Mouse (Mus musculus): ENCODE measurements around the gene Mgp.
"Not testable (repeated sequence)": the region's sequence is repeated elsewhere in the genome, so short reads cannot be mapped to it uniquely, and the experiment has no call there.

Mgp gene

GRCm38 (mm10) chr6:136897789-136898188, 22.2 kb upstream of the Mgp start:
- DNase-seq: no peak

- DNase-seq: no peak
These were observed 19.1 kb upstream of the Mgp start for GRCm38 (mm10) chr6:136894532-136895339.

DNA sequence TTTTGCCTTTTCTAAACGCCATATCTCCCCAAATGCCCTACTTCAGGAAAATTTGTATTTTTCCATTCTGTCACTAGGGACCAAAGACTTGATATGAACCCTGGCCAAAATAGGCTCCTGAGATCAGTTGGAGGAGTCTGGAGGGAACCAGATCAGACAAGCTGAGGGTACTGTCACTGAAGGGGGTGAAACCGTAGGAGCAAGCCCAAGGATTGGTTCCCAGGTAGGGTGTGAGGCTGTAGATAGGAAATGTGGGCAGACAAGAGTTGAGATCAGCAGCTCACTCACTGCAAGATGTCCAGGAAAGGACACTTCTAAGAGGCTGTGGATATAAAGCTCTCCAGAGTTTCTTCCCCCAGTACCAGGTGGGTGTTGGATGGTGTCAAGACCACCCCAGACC, 16.4 kb upstream of the Mgp start:
- no peak for DNase-seq

DNA sequence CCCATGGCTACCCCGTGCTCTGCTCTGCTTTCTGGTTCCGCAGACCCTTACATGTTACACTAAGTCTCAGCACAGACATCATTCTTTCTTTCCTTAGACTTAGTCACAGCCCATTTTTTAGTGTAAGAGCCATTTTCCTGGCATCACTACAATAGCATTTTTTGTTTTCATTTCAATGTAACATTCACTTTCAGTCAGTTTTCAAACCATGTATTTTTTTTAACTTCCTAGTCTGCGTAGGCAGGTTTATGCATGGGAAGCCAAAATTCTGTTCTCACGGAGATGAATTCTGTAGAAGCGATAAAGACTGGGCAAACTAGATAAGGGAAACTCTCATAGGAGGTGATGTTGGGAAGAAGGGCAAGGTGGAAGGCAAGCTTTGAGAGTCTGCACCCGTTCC, 13.9 kb upstream of the Mgp start:
- no peak for DNase-seq

DNA sequence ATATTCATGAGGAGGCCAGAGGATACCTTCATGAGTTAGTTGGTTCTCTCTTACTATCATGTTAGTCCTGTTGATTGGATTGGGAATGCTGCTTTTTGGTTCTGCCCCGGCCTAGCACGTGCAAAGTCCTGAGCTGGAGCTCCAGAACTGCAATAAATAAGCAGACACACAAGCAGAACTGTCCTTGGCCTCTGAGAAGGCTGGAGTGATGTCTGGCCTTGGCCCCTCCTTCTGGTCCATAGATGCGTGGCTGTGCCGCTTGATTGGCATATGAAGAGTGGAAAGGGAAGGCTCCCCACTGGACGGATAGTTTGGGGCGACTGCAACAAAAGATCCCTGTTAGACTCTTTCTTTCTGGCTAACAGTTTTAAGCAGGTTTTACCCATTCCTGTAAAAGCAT, 13.4 kb upstream of the Mgp start:
- no peak for DNase-seq

- DNase-seq: no peak
These were observed 12.2 kb upstream of the Mgp start for GRCm38 (mm10) chr6:136887854-136888253.

GRCm38 (mm10) chr6:136884766-136885165, 9.1 kb upstream of the Mgp start:
- not testable (repeated sequence) for DNase-seq

DNA sequence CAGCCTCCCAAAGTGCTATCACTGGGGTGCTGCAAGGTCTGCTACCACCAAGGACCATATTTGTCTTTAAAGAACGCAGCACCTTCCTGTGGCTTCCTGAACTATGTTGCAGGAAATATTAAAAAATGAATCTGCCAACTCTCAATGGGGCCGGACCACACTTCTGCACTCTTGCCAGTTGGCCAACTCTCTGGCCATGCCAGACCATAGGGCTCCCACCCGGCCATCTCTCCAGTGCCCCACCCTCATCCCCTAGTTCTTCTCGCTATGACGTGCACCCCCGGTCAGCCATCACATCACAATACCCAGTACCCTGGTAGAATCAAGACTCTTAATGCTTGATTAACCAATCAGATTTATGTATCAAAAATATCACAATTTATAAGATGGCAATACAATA, 8.3 kb upstream of the Mgp start:
- DNase-seq: no peak

- DNase-seq: no peak
These were observed 7.8 kb upstream of the Mgp start for GRCm38 (mm10) chr6:136883431-136883915.

- no peak for DNase-seq
These were observed 6.1 kb upstream of the Mgp start for GRCm38 (mm10) chr6:136881678-136882077.

DNA sequence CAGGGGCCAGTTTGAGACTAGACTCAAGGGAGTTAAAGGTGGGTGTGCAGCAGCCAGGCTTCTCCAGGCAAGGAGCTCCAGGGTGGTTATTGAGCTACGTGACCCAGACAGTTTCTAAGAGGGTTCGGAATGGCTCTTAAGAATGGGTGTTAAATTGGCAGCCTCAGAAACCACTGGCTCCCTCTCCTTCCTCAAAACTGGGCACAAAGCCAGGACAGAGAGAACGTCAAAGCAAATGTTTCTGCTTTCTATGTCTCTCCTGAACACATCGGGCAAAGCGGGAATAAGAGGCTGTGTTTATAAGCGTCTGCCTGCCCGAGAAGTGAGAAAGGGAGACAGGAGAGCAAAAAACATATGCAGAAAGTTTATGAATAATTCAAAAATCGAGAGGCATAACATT, 1.0 kb downstream of the Mgp start:
- DNase-seq: no peak

DNA sequence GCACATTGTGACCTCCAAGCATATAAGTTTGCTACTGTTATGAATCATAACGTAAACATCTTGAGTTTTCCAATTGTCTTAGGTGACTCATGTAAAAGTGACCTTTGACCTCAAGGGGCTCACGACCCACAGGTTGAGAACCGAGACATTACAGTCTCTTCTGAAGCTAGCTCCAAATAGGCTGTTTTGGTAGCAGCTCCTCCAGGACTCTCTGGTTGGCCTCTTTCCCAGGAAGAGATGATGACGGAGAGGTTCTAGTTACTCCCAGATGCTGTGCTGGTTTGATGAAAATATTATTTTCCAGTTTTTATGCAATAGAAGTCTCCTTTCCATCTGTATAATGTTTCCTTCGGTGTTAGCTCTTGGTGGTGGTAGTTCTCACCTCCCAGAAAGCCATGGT, 6.7 kb downstream of the Mgp start:
- no peak for DNase-seq

- DNase-seq: no peak
These were observed 9.5 kb downstream of the Mgp start for GRCm38 (mm10) chr6:136866150-136866549.

DNA sequence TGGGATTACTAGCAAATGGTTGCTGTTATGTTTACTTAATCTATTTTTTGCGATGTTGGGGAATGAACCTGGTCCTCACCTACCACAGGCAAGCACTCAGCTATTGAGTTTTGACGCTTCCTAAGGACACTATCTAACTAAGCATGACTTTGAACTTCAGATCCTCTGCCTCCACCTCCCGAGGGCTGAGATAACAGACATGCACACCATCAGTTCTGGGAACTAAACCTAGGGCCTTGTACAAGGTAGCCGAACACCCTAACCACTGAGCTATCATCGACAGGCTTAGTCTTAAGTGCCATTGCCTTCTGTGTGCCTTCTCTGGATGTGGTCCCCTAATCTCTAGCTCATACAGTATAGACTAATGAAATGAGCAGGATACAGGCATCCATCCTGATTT, 10.3 kb downstream of the Mgp start:
- no peak for DNase-seq

- DNase-seq: no peak
These were observed 14.6 kb downstream of the Mgp start for GRCm38 (mm10) chr6:136861020-136861419.

GRCm38 (mm10) chr6:136858420-136858819, 17.2 kb downstream of the Mgp start:
- no peak for DNase-seq

GRCm38 (mm10) chr6:136857873-136858260, 17.8 kb downstream of the Mgp start:
- no peak for DNase-seq

- no peak for DNase-seq
These were observed 18.3 kb downstream of the Mgp start, which contains the start of gene Art4 for GRCm38 (mm10) chr6:136857186-136857872. Gene Art4 (minus strand): TSS chr6:136857733.

GRCm38 (mm10) chr6:136856071-136856636, 19.5 kb downstream of the Mgp start:
- DNase-seq: no peak

- DNase-seq: no peak
These were observed 20.4 kb downstream of the Mgp start for GRCm38 (mm10) chr6:136855183-136855582.

- no peak for DNase-seq
These were observed 21.3 kb downstream of the Mgp start for GRCm38 (mm10) chr6:136854361-136854781.

- no peak for DNase-seq
These were observed 22.9 kb downstream of the Mgp start for GRCm38 (mm10) chr6:136852762-136853161.

DNA sequence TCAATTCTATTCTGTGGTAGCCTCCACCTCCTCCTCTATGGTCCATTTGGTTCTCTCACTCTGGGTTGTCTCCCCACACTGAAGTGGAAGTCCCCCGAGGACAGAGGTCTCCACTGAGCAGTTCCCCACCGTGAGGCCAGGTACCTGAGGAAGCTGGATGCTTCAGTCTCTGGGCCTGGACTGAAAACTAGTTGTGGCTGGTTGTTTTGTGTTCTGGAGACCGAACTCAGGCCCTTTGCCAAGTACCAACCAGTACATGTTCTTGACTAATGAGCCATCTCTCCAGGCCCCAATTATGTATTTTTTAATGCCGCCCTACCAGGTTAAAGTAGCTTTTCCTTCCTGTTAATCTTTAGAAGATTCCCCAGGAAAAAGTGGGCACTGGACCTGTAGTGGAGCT, 23.3 kb downstream of the Mgp start:
- no peak for DNase-seq

- DNase-seq: no peak
These were observed 25.4 kb downstream of the Mgp start for GRCm38 (mm10) chr6:136850267-136850666.
